ENCODE assay signal across 8 mouse cellular contexts in genomic region chr4:52726625-52727297, GRCm38 (mm10).
A peak's percentile ranks its signal among the peaks of the same experiment; 100 is the strongest.
DNase-seq lines count a peak whose midpoint lies in the region; ATAC-seq lines count a peak whose summit lies in the region.

No protein-coding gene starts in this region.

- H3K27me3 ChIP-seq in heart, embryonic 13.5 days (replicated peaks): no peaks in the 10 kb centered on the region
- H3K27me3 ChIP-seq in heart, embryonic 12.5 days (replicated peaks): no peaks in the 10 kb centered on the region; the same call in 1 of the 2 replicates
- H3K27me3 ChIP-seq in embryonic facial prominence, embryonic 10.5 days (replicated peaks; ENCODE audit: low read depth, poor library complexity, severe bottlenecking): no peaks in the 10 kb centered on the region
- H3K27me3 ChIP-seq in midbrain, embryonic 11.5 days (ENCODE audit: control insufficient read depth, insufficient read depth, low read length): no peaks in the 10 kb centered on the region
- no peaks in the 10 kb centered on the region for H3K27me3 ChIP-seq in splenic B cell, adult 2 months (ENCODE audit: control insufficient read depth, insufficient read depth, low read length, poor library complexity, severe bottlenecking)

- H3K4me3 ChIP-seq in heart, embryonic 13.5 days: no peak overlapping the region
- H3K4me3 ChIP-seq in heart, embryonic 12.5 days: no peak overlapping the region
- H3K4me3 ChIP-seq in embryonic facial prominence, embryonic 10.5 days: no peak overlapping the region
- no peak overlapping the region for H3K4me3 ChIP-seq in midbrain, embryonic 11.5 days (ENCODE audit: low read depth, low read length)

- no peaks in the 10 kb centered on the region for H3K9me3 ChIP-seq in heart, embryonic 13.5 days
- H3K9me3 ChIP-seq in heart, embryonic 12.5 days (replicated peaks): no peaks in the 10 kb centered on the region
- no peaks in the 10 kb centered on the region for H3K9me3 ChIP-seq in embryonic facial prominence, embryonic 10.5 days
- H3K9me3 ChIP-seq in midbrain, embryonic 11.5 days (ENCODE audit: control insufficient read depth, low read length): no peaks in the 10 kb centered on the region

- no peaks in the 10 kb centered on the region for H3K4me1 ChIP-seq in heart, embryonic 13.5 days
- no peaks in the 10 kb centered on the region for H3K4me1 ChIP-seq in heart, embryonic 12.5 days (replicated peaks)
- no peaks in the 10 kb centered on the region for H3K4me1 ChIP-seq in embryonic facial prominence, embryonic 10.5 days
- H3K4me1 ChIP-seq in midbrain, embryonic 11.5 days (ENCODE audit: control insufficient read depth, insufficient read depth, low read length): no peaks in the 10 kb centered on the region

- no peak overlapping the region for H3K27ac ChIP-seq in heart, embryonic 13.5 days (replicated peaks)
- H3K27ac ChIP-seq in heart, embryonic 12.5 days (ENCODE audit: poor library complexity, severe bottlenecking): no peak overlapping the region
- H3K27ac ChIP-seq in embryonic facial prominence, embryonic 10.5 days (replicated peaks): no peak overlapping the region
- no peak overlapping the region for H3K27ac ChIP-seq in midbrain, embryonic 11.5 days (ENCODE audit: low read depth, low read length)

- ATAC-seq in heart, embryonic 13.5 days (ENCODE audit: extremely low read depth, insufficient number of reproducible peaks, low FRiP score, low TSS enrichment): no peak
- no peak for ATAC-seq in heart, embryonic 12.5 days (ENCODE audit: insufficient number of reproducible peaks, low FRiP score)
- ATAC-seq in hematopoietic stem cell, adult 5-6 weeks (replicated peaks in 1 of 2; ENCODE audit: insufficient read depth in 1 of 2, low FRiP score in 2 of 2, low TSS enrichment in 1 of 2, low read depth in 1 of 2, poor library complexity in 2 of 2, severe bottlenecking in 2 of 2): peak; percentile 73 to 74
- ATAC-seq in midbrain, embryonic 11.5 days (ENCODE audit: low FRiP score): peak; percentile 83

- DNase-seq in adrenal gland, postnatal 36 days: peak; percentile 42 to 44
- DNase-seq in embryonic facial prominence, embryonic 10.5 days (ENCODE audit: low spot score): peak; percentile 65
- peak; percentile 61 to 74 for DNase-seq in left cerebral cortex, adult 18-20 months (ENCODE audit: low spot score in 2 of 2)
- DNase-seq in midbrain, embryonic 11.5 days (ENCODE audit: low spot score, missing footprints): peak; percentile 98
- DNase-seq in splenic B cell, adult 2 months (ENCODE audit: low read depth, low spot score): peak; percentile 51

- WGBS in heart, embryonic 13.5 days: 19% methylated on average over 14 of the region's 14 CpGs
- WGBS in heart, embryonic 12.5 days: 25% methylated on average over 14 of the region's 14 CpGs
- 35% methylated on average over 14 of the region's 14 CpGs for WGBS in embryonic facial prominence, embryonic 10.5 days
- WGBS in midbrain, embryonic 11.5 days: 32% methylated on average over 14 of the region's 14 CpGs

- peak overlapping the region; percentile 40 for H3K4me2 ChIP-seq in heart, embryonic 13.5 days
- H3K4me2 ChIP-seq in heart, embryonic 12.5 days: no peak overlapping the region
- H3K4me2 ChIP-seq in midbrain, embryonic 11.5 days: no peak overlapping the region

- no peak overlapping the region for H3K9ac ChIP-seq in heart, embryonic 13.5 days
- H3K9ac ChIP-seq in heart, embryonic 12.5 days: no peak overlapping the region
- H3K9ac ChIP-seq in midbrain, embryonic 11.5 days (ENCODE audit: low read length): no peak overlapping the region

- H3K36me3 ChIP-seq in heart, embryonic 13.5 days: no peaks in the 10 kb centered on the region
- no peaks in the 10 kb centered on the region for H3K36me3 ChIP-seq in heart, embryonic 12.5 days
- no peaks in the 10 kb centered on the region for H3K36me3 ChIP-seq in embryonic facial prominence, embryonic 10.5 days (replicated peaks)
- no peaks in the 10 kb centered on the region for H3K36me3 ChIP-seq in midbrain, embryonic 11.5 days (ENCODE audit: control insufficient read depth, insufficient read depth, low read length)
- no peaks in the 10 kb centered on the region for H3K36me3 ChIP-seq in splenic B cell, adult 2 months (ENCODE audit: control insufficient read depth, insufficient read depth, low read length, poor library complexity, severe bottlenecking)

Comparison
In these comparisons a context has a peak if more than half of its experiments do, and no peak if none do; other contexts are left out.
1. ATAC-seq: peak in hematopoietic stem cell, adult 5-6 weeks (2 of 2) and midbrain, embryonic 11.5 days (single experiment); none in heart, embryonic 13.5 days (single experiment) and heart, embryonic 12.5 days (single experiment).
2. DNase-seq: peak in every context shown above with its lines; median percentile 98 in midbrain, embryonic 11.5 days; 68 in left cerebral cortex, adult 18-20 months; 65 in embryonic facial prominence, embryonic 10.5 days; 51 in splenic B cell, adult 2 months; 43 in adrenal gland, postnatal 36 days.